Mouse (Mus musculus) midbrain, embryonic 15.5 days (tissue): ENCODE results near the gene Pdk2. TPM values are rescaled to one million over a fixed set of nuclear protein-coding genes. Genes with fewer than 3 reads are reported as not detected.
A peak's percentile ranks its signal among the peaks of the same experiment; 100 is the strongest.

Experiments
- ATAC-seq: fragments of 200-750 bp; cut with Nextera tagmentation; replicated peaks from 2 replicates; pipeline ENCODE4 v1.8.0; 2017; ENCODE audit warnings: moderate TSS enrichment
- H3K27ac ChIP-seq: fragments of 300-500 bp; sonication (generic); 2 replicates; pipeline ENCODE4 v1.5.1; 2015; ENCODE audit warnings: mild to moderate bottlenecking, inconsistent platforms
- H3K27me3 ChIP-seq: fragments of 300-500 bp; sonication (generic); replicated peaks from 2 replicates; pipeline ENCODE4 v1.6.1; 2015; ENCODE audit warnings: inconsistent platforms
- H3K36me3 ChIP-seq: fragments of 300-500 bp; sonication (generic); replicated peaks from 2 replicates; pipeline ENCODE4 v1.6.1; 2015; ENCODE audit warnings: inconsistent platforms
- H3K4me1 ChIP-seq: fragments of 300-500 bp; sonication (generic); 2 replicates; pipeline ENCODE4 v1.6.1; 2015; ENCODE audit warnings: inconsistent platforms
- H3K4me2 ChIP-seq: fragments of 300-500 bp; sonication (generic); 2 replicates; pipeline ENCODE4 v1.6.1; 2015; ENCODE audit warnings: inconsistent platforms, mild to moderate bottlenecking, moderate library complexity
- H3K4me3 ChIP-seq: fragments of 300-500 bp; sonication (generic); 2 replicates; pipeline ENCODE4 v1.5.1; 2015; ENCODE audit warnings: mild to moderate bottlenecking, inconsistent platforms
- H3K9ac ChIP-seq: fragments of 300-500 bp; sonication (generic); 2 replicates; pipeline ENCODE4 v1.6.1; 2015; ENCODE audit warnings: mild to moderate bottlenecking, inconsistent platforms
- H3K9me3 ChIP-seq: fragments of 300-500 bp; sonication (generic); 2 replicates; pipeline ENCODE4 v1.6.1; 2016; ENCODE audit warnings: inconsistent platforms
- WGBS: fragments of 180-500 bp; shearing (Covaris S2); methylation state at CpG from one replicate; pipeline ENCODE4 v1.1.7; 2015; ENCODE audit warnings: mixed read lengths; 5-methylcytosine and 5-hydroxymethylcytosine counted together
- polyA plus RNA-seq: library from polyadenylated mRNA; unstranded; fragments of >200 nt; fragmentation: Nextera tagmentation; extraction: Ambion mirVana; gene quantifications from 2 replicates; pipeline ENCODE4 v1.2.1, GENCODE M21; 2015

Gene Pdk2
- 27.4 and 28.2 TPM in 2 replicates for polyA plus RNA-seq

DNA sequence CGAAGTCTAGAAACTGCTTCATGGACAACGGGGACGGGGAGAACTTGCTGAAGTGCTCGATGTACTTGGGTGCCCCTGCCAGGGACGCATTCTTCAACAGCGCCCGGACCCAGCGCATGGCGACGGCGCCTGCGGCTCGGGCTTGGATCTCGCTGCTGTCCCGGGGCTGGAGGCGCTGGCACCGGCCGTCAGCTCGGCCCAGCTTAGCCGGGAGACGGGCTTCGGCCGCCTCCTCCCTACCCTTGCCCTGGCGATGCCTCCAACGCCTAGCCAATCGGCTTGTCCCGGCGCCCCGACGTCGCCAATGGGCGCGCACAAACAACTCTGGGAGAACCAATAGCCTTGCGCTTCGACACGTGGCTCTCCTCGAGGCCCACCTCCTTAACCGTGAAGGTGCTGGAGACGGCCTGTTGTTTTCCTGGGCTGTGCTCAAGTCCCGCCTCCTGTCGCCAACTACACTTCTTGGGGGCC lies at the start of gene Pdk2:
TSS of gene Pdk2 (minus strand) at position 216 of the 471 bp plus-strand sequence.
- H3K9me3 ChIP-seq: no peaks in the 10 kb centered on the region
- peak; percentile 98 for ATAC-seq
- under 1% methylated on average over 41 of the region's 41 CpGs for WGBS

GRCm38 (mm10) chr11:95088857-95089779 lies 48.0 kb upstream of the Pdk2 start:
- H3K4me2 ChIP-seq: no peak overlapping the region
- H3K9ac ChIP-seq: no peak overlapping the region
- WGBS: 77% methylated on average over 16 of the region's 16 CpGs
- H3K27me3 ChIP-seq: no peaks in the 10 kb centered on the region; the same call in 1 of the 2 replicates
- no peaks in the 10 kb centered on the region for H3K36me3 ChIP-seq
- no peak overlapping the region for H3K4me3 ChIP-seq
- H3K4me1 ChIP-seq: 0 out of 2 replicates have a peak, but pooled peaks cover 2% of the 10 kb centered on the region
- no peak overlapping the region for H3K27ac ChIP-seq
- ATAC-seq: no peak
- H3K9me3 ChIP-seq: no peaks in the 10 kb centered on the region

More for the DNA sequence above, at the start of gene Pdk2:
- no peaks in the 10 kb centered on the region for H3K36me3 ChIP-seq
- peaks cover 24% of the 10 kb centered on the region for H3K4me1 ChIP-seq
- H3K27ac ChIP-seq: peak within 1 kb of the TSS; percentile 70
- peak within 1 kb of the TSS; percentile 64 for H3K9ac ChIP-seq
- peak within 1 kb of the TSS; percentile 93 for H3K4me3 ChIP-seq
- no peaks in the 10 kb centered on the region for H3K27me3 ChIP-seq
- H3K4me2 ChIP-seq: peak within 1 kb of the TSS; percentile 70

DNA sequence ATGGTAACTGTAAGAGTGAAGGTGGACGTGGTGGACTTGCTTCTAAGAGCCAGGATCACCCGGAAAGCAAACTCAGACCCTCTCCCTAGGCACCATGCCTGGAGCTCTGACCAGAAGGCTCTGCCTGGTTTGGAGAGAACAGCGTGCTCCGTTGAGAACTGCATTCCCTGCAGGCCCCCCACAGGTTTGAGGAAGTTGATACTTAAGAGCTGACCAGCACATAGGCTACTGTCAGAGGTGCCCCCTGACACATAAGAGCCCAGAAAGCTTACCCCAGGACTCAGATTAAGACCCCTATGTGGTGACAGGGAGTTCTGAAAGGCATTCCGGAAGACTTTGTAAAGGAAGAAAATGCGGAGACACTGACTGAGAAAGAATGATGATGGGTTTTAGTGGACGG lies 47.1 kb upstream of the Pdk2 start:
- no peak overlapping the region for H3K4me2 ChIP-seq
- H3K9me3 ChIP-seq: no peaks in the 10 kb centered on the region
- H3K4me3 ChIP-seq: no peak overlapping the region
- no peak overlapping the region for H3K27ac ChIP-seq
- 64% methylated on average over 7 of the region's 7 CpGs for WGBS
- H3K9ac ChIP-seq: no peak overlapping the region
- 0 out of 2 replicates have a peak, but pooled peaks cover 2% of the 10 kb centered on the region for H3K4me1 ChIP-seq
- H3K27me3 ChIP-seq: no peaks in the 10 kb centered on the region; the same call in 1 of the 2 replicates
- no peak for ATAC-seq
- no peaks in the 10 kb centered on the region for H3K36me3 ChIP-seq

DNA sequence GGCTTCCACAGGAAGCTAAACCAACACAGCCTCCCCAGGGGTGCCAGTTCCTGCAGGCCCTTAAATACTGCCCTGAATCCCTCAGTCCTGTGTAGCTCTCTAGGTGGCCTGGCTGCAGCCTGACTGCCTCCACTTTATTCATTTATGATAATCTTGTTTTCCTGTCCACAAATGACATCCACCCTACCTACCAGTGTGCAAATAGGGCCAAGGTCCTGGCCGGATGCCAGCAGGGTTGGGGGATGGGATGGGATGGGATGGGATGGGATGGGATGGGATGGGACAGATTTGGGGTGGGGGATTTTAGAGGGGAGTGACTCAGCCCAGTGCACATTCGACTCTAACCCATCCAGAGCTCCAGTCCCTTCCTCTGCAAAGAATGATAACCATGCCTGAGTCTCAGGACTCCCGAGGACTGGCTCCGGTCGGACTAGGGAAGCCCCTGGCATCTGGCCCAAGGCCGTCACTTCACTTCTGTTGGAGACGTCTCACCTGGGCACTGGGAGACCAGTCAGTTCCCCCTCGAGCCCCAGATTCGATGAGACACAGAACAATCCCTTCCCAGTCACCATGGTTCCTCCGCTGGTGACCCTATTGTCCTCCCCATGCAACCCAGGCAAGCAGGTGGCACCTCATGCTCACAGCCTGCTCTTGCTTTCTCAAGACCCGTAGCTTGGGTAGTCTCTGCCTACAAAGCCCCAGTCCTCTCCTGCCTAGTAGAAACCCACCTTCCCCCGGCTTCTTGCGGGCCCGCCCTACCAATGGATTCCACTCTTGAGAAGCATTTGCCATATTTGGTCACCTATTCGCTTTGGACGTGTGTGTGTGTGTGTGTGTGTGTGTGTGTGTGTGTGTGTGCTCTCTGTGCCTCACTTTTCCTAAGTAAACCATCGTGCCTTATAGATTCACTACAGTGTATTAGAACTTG lies 46.4 kb upstream of the Pdk2 start:
- Histone ChIP-seq H3K4me2 (no peak overlapping the region), H3K4me3 (no peak overlapping the region), H3K36me3 (no peaks in the 10 kb centered on the region), H3K9me3 (no peaks in the 10 kb centered on the region), H3K4me1 (0 out of 2 replicates have a peak, but pooled peaks cover 2% of the 10 kb centered on the region), H3K27me3 (no peaks in the 10 kb centered on the region), H3K9ac (no peak overlapping the region), H3K27ac (no peak overlapping the region)
- 70% methylated on average over 17 of the region's 17 CpGs for WGBS
- ATAC-seq: no peak

DNA sequence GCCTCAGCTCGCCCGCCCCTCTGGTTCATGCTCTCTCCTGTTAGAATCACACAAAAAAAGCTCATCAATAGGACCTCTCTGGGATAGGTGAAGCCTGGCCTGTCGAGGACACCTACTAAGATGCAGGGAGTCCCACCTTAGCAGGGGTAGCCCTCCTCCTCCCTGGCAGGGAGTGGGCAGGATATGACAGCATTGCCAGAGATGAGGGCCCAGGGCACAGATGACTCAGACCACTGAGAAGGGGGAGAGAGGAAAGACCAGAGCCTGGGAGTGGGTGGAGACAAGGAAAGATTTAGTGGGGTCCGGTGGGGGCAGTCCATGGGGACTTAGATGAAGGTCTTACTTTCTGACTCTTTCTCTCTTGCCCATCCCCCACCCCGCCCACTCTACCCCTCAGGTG lies 45.1 kb upstream of the Pdk2 start:
- no peak overlapping the region for H3K9ac ChIP-seq
- H3K4me1 ChIP-seq: 0 out of 2 replicates have a peak, but pooled peaks cover 2% of the 10 kb centered on the region
- no peaks in the 10 kb centered on the region for H3K36me3 ChIP-seq
- H3K4me3 ChIP-seq: no peak overlapping the region
- H3K27ac ChIP-seq: no peak overlapping the region
- no peak for ATAC-seq
- 64% methylated on average over 5 of the region's 5 CpGs for WGBS
- H3K4me2 ChIP-seq: no peak overlapping the region
- no peaks in the 10 kb centered on the region for H3K27me3 ChIP-seq
- H3K9me3 ChIP-seq: no peaks in the 10 kb centered on the region

DNA sequence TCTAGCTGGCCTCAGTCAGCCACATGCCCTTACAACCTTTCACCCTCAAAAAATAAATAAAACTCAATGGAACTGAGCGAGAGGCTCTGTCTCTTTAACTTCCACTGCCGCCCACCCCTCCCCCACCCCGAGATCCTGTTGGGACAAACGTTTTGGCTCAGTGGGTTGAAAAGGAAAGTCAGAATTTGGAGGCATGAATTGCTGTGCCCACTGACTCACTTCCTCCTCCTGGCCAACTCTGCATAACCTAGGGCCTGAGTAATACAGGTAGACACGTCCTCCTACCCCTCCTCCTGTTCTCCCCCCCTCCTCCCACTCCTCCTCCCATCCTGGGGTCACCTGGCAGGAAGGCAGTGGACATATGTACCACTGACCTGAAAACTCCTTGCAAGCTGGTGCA lies 44.6 kb upstream of the Pdk2 start:
- WGBS: 16% methylated on average over 5 of the region's 5 CpGs
- ATAC-seq: no peak
- no peaks in the 10 kb centered on the region for H3K9me3 ChIP-seq

GRCm38 (mm10) chr11:95084811-95085382 lies 43.7 kb upstream of the Pdk2 start:
- 33% methylated on average over 5 of the region's 5 CpGs for WGBS
- H3K36me3 ChIP-seq: no peaks in the 10 kb centered on the region
- no peak for ATAC-seq
- no peaks in the 10 kb centered on the region for H3K9me3 ChIP-seq
- no peak overlapping the region for H3K27ac ChIP-seq
- 0 out of 2 replicates have a peak, but pooled peaks cover 2% of the 10 kb centered on the region for H3K4me1 ChIP-seq
- no peak overlapping the region for H3K9ac ChIP-seq
- no peak overlapping the region for H3K4me3 ChIP-seq
- H3K27me3 ChIP-seq: no peaks in the 10 kb centered on the region
- H3K4me2 ChIP-seq: no peak overlapping the region

More for the DNA sequence above, 44.6 kb upstream of the Pdk2 start:
- Histone ChIP-seq H3K27me3 (no peaks in the 10 kb centered on the region), H3K4me3 (no peak overlapping the region), H3K4me2 (no peak overlapping the region), H3K4me1 (0 out of 2 replicates have a peak, but pooled peaks cover 2% of the 10 kb centered on the region), H3K36me3 (no peaks in the 10 kb centered on the region), H3K9ac (no peak overlapping the region), H3K27ac (no peak overlapping the region)

DNA sequence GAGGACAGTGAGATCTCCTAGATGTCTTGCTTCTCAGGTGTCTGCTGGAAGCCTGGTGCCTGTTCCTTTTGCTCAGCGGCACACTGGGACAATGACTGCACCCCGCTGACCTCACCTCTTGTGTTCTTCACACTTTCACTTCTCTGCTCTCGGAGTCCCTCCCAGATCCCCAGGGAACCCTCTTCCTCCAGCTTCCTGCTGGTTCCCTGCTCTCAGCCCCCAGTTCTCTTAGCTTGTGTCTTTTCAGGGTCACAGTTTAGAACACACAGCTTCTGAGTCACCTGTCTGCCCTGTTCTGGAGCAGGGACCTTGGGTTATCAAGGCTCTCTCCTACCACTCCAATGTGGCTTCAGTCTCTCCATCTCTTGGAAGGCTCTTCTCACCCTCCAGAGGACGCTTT lies 43.0 kb upstream of the Pdk2 start:
- Histone ChIP-seq H3K4me1 (0 out of 2 replicates have a peak, but pooled peaks cover 2% of the 10 kb centered on the region), H3K36me3 (no peaks in the 10 kb centered on the region), H3K27ac (no peak overlapping the region), H3K4me3 (no peak overlapping the region), H3K9me3 (no peaks in the 10 kb centered on the region), H3K9ac (no peak overlapping the region), H3K27me3 (peaks cover under 1% of the 10 kb centered on the region), H3K4me2 (no peak overlapping the region)
- no peak for ATAC-seq
- 31% methylated on average over 4 of the region's 4 CpGs for WGBS

- no peak overlapping the region for H3K9ac ChIP-seq
- no peaks in the 10 kb centered on the region for H3K36me3 ChIP-seq
- H3K4me1 ChIP-seq: 0 out of 2 replicates have a peak, but pooled peaks cover 2% of the 10 kb centered on the region
- H3K27ac ChIP-seq: no peak overlapping the region
- ATAC-seq: no peak
- WGBS: 90% methylated on average over 7 of the region's 7 CpGs
- peaks cover 13% of the 10 kb centered on the region for H3K27me3 ChIP-seq
- no peak overlapping the region for H3K4me2 ChIP-seq
- no peaks in the 10 kb centered on the region for H3K9me3 ChIP-seq
- H3K4me3 ChIP-seq: no peak overlapping the region
Observed at GRCm38 (mm10) chr11:95082896-95083295, 41.7 kb upstream of the Pdk2 start.

- ATAC-seq: no peak
- Histone ChIP-seq H3K36me3 (no peaks in the 10 kb centered on the region), H3K9ac (no peak overlapping the region), H3K4me2 (no peak overlapping the region), H3K27ac (no peak overlapping the region), H3K27me3 (peaks cover 21% of the 10 kb centered on the region), H3K4me1 (peaks cover 14% of the 10 kb centered on the region), H3K4me3 (no peak overlapping the region), H3K9me3 (no peaks in the 10 kb centered on the region)
- 79% methylated on average over 6 of the region's 6 CpGs for WGBS
Observed at GRCm38 (mm10) chr11:95080783-95081182, 39.6 kb upstream of the Pdk2 start.

DNA sequence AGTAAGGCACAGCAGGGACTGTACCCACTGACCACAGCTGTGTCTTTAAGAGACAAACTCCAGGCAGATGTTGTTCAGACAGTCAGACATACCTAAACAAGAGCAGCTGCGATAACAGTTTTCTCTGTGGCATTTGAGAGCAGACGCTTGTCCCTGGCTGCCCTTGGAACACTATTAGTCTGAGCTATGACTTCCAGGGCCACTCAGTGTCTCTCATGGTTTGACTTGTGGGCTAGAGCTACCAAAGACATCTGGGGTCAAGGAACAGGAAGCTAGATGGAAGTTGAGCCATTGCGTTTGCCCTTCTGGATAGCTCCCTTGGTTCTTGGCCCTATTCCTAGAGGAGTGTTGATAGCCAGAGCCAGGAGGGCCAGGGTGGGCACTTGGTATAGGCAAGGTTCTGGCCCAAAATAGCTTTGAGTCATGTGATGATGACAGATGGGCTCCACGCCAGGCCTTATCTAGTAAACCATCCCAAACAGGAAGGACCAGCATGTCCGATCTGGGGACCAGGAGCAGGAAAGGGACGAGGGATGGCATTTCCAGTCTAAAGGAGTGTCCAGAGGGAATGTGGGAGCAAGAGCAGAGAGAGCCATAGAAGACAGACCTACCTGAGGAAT lies 38.2 kb upstream of the Pdk2 start:
- no peak overlapping the region for H3K27ac ChIP-seq
- H3K4me2 ChIP-seq: no peak overlapping the region
- 84% methylated on average over 6 of the region's 6 CpGs for WGBS
- ATAC-seq: no peak
- no peaks in the 10 kb centered on the region for H3K36me3 ChIP-seq
- peaks cover 33% of the 10 kb centered on the region for H3K27me3 ChIP-seq
- H3K4me1 ChIP-seq: peaks cover 28% of the 10 kb centered on the region
- no peak overlapping the region for H3K4me3 ChIP-seq
- H3K9me3 ChIP-seq: no peaks in the 10 kb centered on the region
- H3K9ac ChIP-seq: no peak overlapping the region
